Mouse (Mus musculus): ENCODE data around the gene Mpig6b.

DNA sequence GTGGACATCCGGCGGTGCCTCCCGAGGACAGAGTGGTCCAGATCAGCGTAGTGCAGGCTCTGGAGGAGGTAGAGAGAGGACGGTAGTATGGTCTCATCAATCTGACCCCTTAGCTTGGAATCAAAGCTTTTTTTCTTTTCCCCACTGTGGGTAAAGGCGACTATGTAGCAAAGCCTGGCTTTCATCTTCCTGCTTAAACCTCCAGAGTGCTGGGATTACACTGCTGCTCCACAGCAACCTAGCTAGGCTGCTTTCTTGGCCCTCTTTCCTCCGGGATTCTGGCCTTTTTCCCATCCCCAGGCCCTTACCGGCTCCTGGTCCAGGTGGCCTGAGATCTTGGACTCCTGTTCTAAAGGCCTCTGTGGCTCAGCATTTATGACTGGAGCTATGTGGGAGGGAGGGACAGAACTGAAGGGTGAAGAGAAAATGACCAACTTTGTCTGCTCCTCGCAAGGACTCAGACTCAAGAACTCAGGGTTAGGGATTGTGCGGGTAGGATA is 1.6 kb downstream of the Mpig6b start:
- no peak for TF ChIP-seq CTCF (IDR thresholded peaks at IDR 0.05; ENCODE audit: low read depth)
- no peak for TF ChIP-seq EP300 (IDR thresholded peaks at IDR 0.05; ENCODE audit: low read depth)
